Mouse (Mus musculus): ENCODE measurements around the gene Nxpe4. TPM values are rescaled to one million over a fixed set of nuclear protein-coding genes. Genes with fewer than 3 reads are reported as not detected.

The Nxpe4 gene
- total and polyA plus RNA-seq, 3 experiments: 2.0 to 9.6 (median 4.8) TPM

- no peaks in the 10 kb centered on the region for H3K27me3 ChIP-seq (replicated peaks)
- no peak for DNase-seq (ENCODE audit: extremely low read depth)
- no peak within 1 kb of the TSS for H3K27ac ChIP-seq (ENCODE audit: insufficient read depth, low read depth)
- H3K4me2 ChIP-seq (ENCODE audit: insufficient read depth, low read depth, poor library complexity, severe bottlenecking): no peak within 1 kb of the TSS
- TF ChIP-seq ETS1 (conservative IDR thresholded peaks at IDR 0.05; ENCODE audit: low read depth, low read length) (no peak), USF2 (conservative IDR thresholded peaks at IDR 0.05; ENCODE audit: low read depth, low read length) (no peak), MYC (IDR thresholded peaks at IDR 0.05; ENCODE audit: low read depth, low read length) (no peak), POLR2A (IDR thresholded peaks at IDR 0.05; ENCODE audit: low read depth, low read length) (no peak), CHD2 (IDR thresholded peaks at IDR 0.05; ENCODE audit: low read length) (no peak), MAFK (IDR thresholded peaks at IDR 0.05; ENCODE audit: insufficient replicate concordance, low read length) (no peak), EP300 (IDR thresholded peaks at IDR 0.05; ENCODE audit: low read length) (no peak), MEF2A (IDR thresholded peaks at IDR 0.05; ENCODE audit: borderline replicate concordance, low read depth, low read length) (no peak), E2F4 (IDR thresholded peaks at IDR 0.05; ENCODE audit: insufficient replicate concordance, low read depth, low read length) (no peak), BHLHE40 (IDR thresholded peaks at IDR 0.05; ENCODE audit: low read depth, low read length) (no peak), ELF1 (IDR thresholded peaks at IDR 0.05; ENCODE audit: low read depth, low read length) (no peak), KAT2A (IDR thresholded peaks at IDR 0.05; ENCODE audit: insufficient replicate concordance, low read length) (no peak), MAZ (IDR thresholded peaks at IDR 0.05; ENCODE audit: low read depth, low read length) (no peak), SMC3 (IDR thresholded peaks at IDR 0.05; ENCODE audit: low read depth, low read length) (no peak), IRF4 (IDR thresholded peaks at IDR 0.05; ENCODE audit: low read depth, low read length) (no peak), MXI1 (IDR thresholded peaks at IDR 0.05; ENCODE audit: low read depth, low read length) (no peak), POLR2AphosphoS2 (IDR thresholded peaks at IDR 0.05; ENCODE audit: low read depth, low read length) (no peak), ZC3H11A (IDR thresholded peaks at IDR 0.05; ENCODE audit: low read depth, low read length) (no peak), RAD21 (IDR thresholded peaks at IDR 0.05; ENCODE audit: low read depth, low read length) (no peak), MAX (IDR thresholded peaks at IDR 0.05; ENCODE audit: low read length) (no peak)
- dilution Hi-C loops (cut with MboI; ENCODE audit: extremely low pct_ligation_motif_present, extremely low pct_unique_long_range_greater_than_20kb, low sequenced_read_pairs) (no loop called here), in situ Hi-C loops (cut with MboI; ENCODE audit: low pct_ligation_motif_present, low pct_unique_long_range_greater_than_20kb, low sequenced_read_pairs) (loop anchor here (10.0 kb wide), 1 partner anchor 88 kb away; no protein-coding TSS in a partner anchor)
- no peaks in the 10 kb centered on the region for H3K9me3 ChIP-seq (replicated peaks; ENCODE audit: low read length)
- peaks cover 10 to 49% of the 10 kb centered on the region in 2 experiments; a peak in 3 of 4 replicates for H3K4me1 ChIP-seq (ENCODE audit: control insufficient read depth in 1 of 2, insufficient read depth in 2 of 2)
- no peak within 1 kb of the TSS for H3K4me3 ChIP-seq (replicated peaks in 1 of 3; ENCODE audit: low read depth in 2 of 3, low read length in 2 of 3, poor library complexity in 1 of 3)
- peaks cover 3 to 45% of the 10 kb centered on the region in 2 experiments for H3K36me3 ChIP-seq (replicated peaks in 1 of 2; ENCODE audit: control insufficient read depth in 1 of 2, insufficient read depth in 1 of 2, low read length in 1 of 2)
- no peak within 1 kb of the TSS for H3K9ac ChIP-seq (ENCODE audit: insufficient read depth, low read depth)
- no peaks in the 10 kb centered on the region for H3K79me2 ChIP-seq (replicated peaks; ENCODE audit: control insufficient read depth, extremely low read depth, insufficient read depth, poor library complexity, severe bottlenecking)
Measured at GRCm38 (mm10) chr9:48353148-48353698, 191.4 kb downstream of the Nxpe4 start, which contains the start of gene Nxpe2. Nxpe2 (minus strand) TSS chr9:48353454.

GRCm38 (mm10) chr9:48354122-48354521 is 192.3 kb downstream of the Nxpe4 start:
- peak; percentile 33 for DNase-seq (ENCODE audit: extremely low read depth)
- in situ Hi-C loops (cut with MboI; ENCODE audit: low pct_ligation_motif_present, low pct_unique_long_range_greater_than_20kb, low sequenced_read_pairs): loop anchor here (10.0 kb wide), 1 partner anchor 89 kb away; no protein-coding TSS in a partner anchor
- Histone ChIP-seq H3K4me2 (ENCODE audit: insufficient read depth, low read depth, poor library complexity, severe bottlenecking) (no peak overlapping the region), H3K4me1 (ENCODE audit: control insufficient read depth in 1 of 2, insufficient read depth in 2 of 2) (peaks cover 13 to 58% of the 10 kb centered on the region in 2 experiments; a peak in 3 of 4 replicates), H3K36me3 (replicated peaks in 1 of 2; ENCODE audit: control insufficient read depth in 1 of 2, insufficient read depth in 1 of 2, low read length in 1 of 2) (peaks cover 3 to 46% of the 10 kb centered on the region in 2 experiments), H3K27me3 (replicated peaks) (no peaks in the 10 kb centered on the region), H3K9me3 (replicated peaks; ENCODE audit: low read length) (no peaks in the 10 kb centered on the region), H3K4me3 (replicated peaks in 1 of 3; ENCODE audit: low read depth in 2 of 3, low read length in 2 of 3, poor library complexity in 1 of 3) (no peak overlapping the region), H3K9ac (ENCODE audit: insufficient read depth, low read depth) (no peak overlapping the region), H3K27ac (ENCODE audit: insufficient read depth, low read depth) (no peak overlapping the region), H3K79me2 (replicated peaks; ENCODE audit: control insufficient read depth, extremely low read depth, insufficient read depth, poor library complexity, severe bottlenecking) (no peaks in the 10 kb centered on the region)
- TF ChIP-seq ETS1 (conservative IDR thresholded peaks at IDR 0.05; ENCODE audit: low read depth, low read length) (peak; percentile 89), UBTF (IDR thresholded peaks at IDR 0.05; ENCODE audit: low read depth, low read length) (no peak), SIN3A (IDR thresholded peaks at IDR 0.05; ENCODE audit: low read length) (0 out of 2 replicates have a peak, but pooled peaks have one; percentile 45)
- dilution Hi-C loops (cut with MboI; ENCODE audit: extremely low pct_ligation_motif_present, extremely low pct_unique_long_range_greater_than_20kb, low sequenced_read_pairs): no loop called here

All from CH12.LX (cell line).